Mouse (Mus musculus): ENCODE data around the gene Lif.

Lif gene

GRCm38 (mm10) chr11:4231435-4231834 lies 25.9 kb upstream of the Lif start:
- no peak for DNase-seq (ENCODE audit: low spot score in 2 of 2)

- DNase-seq (ENCODE audit: low spot score in 2 of 2), result no peak
Measured at GRCm38 (mm10) chr11:4232644-4233043, 24.7 kb upstream of the Lif start.

- no peak for DNase-seq (ENCODE audit: low spot score in 2 of 2)
Measured at GRCm38 (mm10) chr11:4235052-4235655, 22.2 kb upstream of the Lif start.

- no peak for DNase-seq (ENCODE audit: low spot score in 2 of 2)
Measured at GRCm38 (mm10) chr11:4235665-4236545, 21.5 kb upstream of the Lif start, which contains the start of gene Osm. Gene Osm (plus strand): TSS chr11:4236420.

- no peak for DNase-seq (ENCODE audit: low spot score in 2 of 2)
Measured at GRCm38 (mm10) chr11:4236546-4237067, 20.8 kb upstream of the Lif start.

- no peak for DNase-seq (ENCODE audit: low spot score in 2 of 2)
Measured at GRCm38 (mm10) chr11:4237389-4237912, 19.9 kb upstream of the Lif start.

GRCm38 (mm10) chr11:4238167-4238566 lies 19.2 kb upstream of the Lif start:
- no peak for DNase-seq (ENCODE audit: low spot score in 2 of 2)

- DNase-seq (ENCODE audit: low spot score in 2 of 2), result no peak
Measured at GRCm38 (mm10) chr11:4239691-4240090, 17.7 kb upstream of the Lif start.

- no peak for DNase-seq (ENCODE audit: low spot score in 2 of 2)
Measured at GRCm38 (mm10) chr11:4240151-4240550, 17.2 kb upstream of the Lif start.

GRCm38 (mm10) chr11:4241180-4241579 lies 16.2 kb upstream of the Lif start:
- no peak for DNase-seq (ENCODE audit: low spot score in 2 of 2)

GRCm38 (mm10) chr11:4246126-4246525 lies 11.2 kb upstream of the Lif start:
- no peak for DNase-seq (ENCODE audit: low spot score in 2 of 2)

- DNase-seq (ENCODE audit: low spot score in 2 of 2), result no peak
Measured at GRCm38 (mm10) chr11:4246623-4247022, 10.7 kb upstream of the Lif start.

- no peak for DNase-seq (ENCODE audit: low spot score in 2 of 2)
Measured at GRCm38 (mm10) chr11:4247201-4247959, 10.0 kb upstream of the Lif start.

- no peak for DNase-seq (ENCODE audit: low spot score in 2 of 2)
Measured at GRCm38 (mm10) chr11:4249151-4249550, 8.2 kb upstream of the Lif start.

GRCm38 (mm10) chr11:4250290-4250689 lies 7.1 kb upstream of the Lif start:
- DNase-seq (ENCODE audit: low spot score in 2 of 2), result no peak

GRCm38 (mm10) chr11:4251376-4251775 lies 6.0 kb upstream of the Lif start:
- no peak for DNase-seq (ENCODE audit: low spot score in 2 of 2)

- DNase-seq (ENCODE audit: low spot score in 2 of 2), result no peak
Measured at GRCm38 (mm10) chr11:4252886-4253285, 4.5 kb upstream of the Lif start.

- no peak for DNase-seq (ENCODE audit: low spot score in 2 of 2)
Measured at GRCm38 (mm10) chr11:4257756-4258155, 399 bp downstream of the Lif start.

GRCm38 (mm10) chr11:4258657-4259082 lies 1.3 kb downstream of the Lif start:
- DNase-seq (ENCODE audit: low spot score in 2 of 2), result peak; percentile 81 to 87

- DNase-seq (ENCODE audit: low spot score in 2 of 2), result no peak
Measured at GRCm38 (mm10) chr11:4260463-4261187, 3.3 kb downstream of the Lif start.

GRCm38 (mm10) chr11:4261188-4261494 lies 3.8 kb downstream of the Lif start:
- DNase-seq (ENCODE audit: low spot score in 2 of 2), result peak in 1 of 2 experiments; percentile 33
